Mouse (Mus musculus) urinary bladder, adult 2 months (tissue): ENCODE results near the gene Mrps30. TPM values are rescaled to one million over a fixed set of nuclear protein-coding genes. Genes with fewer than 3 reads are reported as not detected.
"Not testable (repeated sequence)": the region's sequence is repeated elsewhere in the genome, so short reads cannot be mapped to it uniquely, and the experiment has no call there.

Experiments
- DNase-seq: peaks from one replicate; pipeline ENCODE4 v3.0.0; 2022; ENCODE audit warnings: low spot score
- polyA plus RNA-seq: library from polyadenylated mRNA; depleted of rRNA; stranded (reverse); fragments of >200 nt; gene quantifications from 2 replicates; pipeline ENCODE4 v1.2.3, GENCODE M21; 2012; rRNA removed

Gene Mrps30
- polyA plus RNA-seq = 12.5 and 13.8 TPM in 2 replicates

- peak; percentile 92 for DNase-seq
Measured at GRCm38 (mm10) chr13:118386511-118387447, at the start of gene Mrps30, which contains the start of gene B430218F22Rik. Mrps30 (minus strand) TSS chr13:118387252. B430218F22Rik (plus strand) TSS chr13:118386630.

GRCm38 (mm10) chr13:118420847-118421246 lies 33.8 kb upstream of the Mrps30 start:
- DNase-seq = no peak

GRCm38 (mm10) chr13:118420408-118420807 lies 33.4 kb upstream of the Mrps30 start:
- DNase-seq = no peak

GRCm38 (mm10) chr13:118418163-118418562 lies 31.1 kb upstream of the Mrps30 start:
- no peak for DNase-seq

GRCm38 (mm10) chr13:118411297-118411992 lies 24.4 kb upstream of the Mrps30 start:
- no peak for DNase-seq

- no peak for DNase-seq
Measured at GRCm38 (mm10) chr13:118403544-118403943, 16.5 kb upstream of the Mrps30 start.

GRCm38 (mm10) chr13:118400340-118400739 lies 13.3 kb upstream of the Mrps30 start:
- no peak for DNase-seq

GRCm38 (mm10) chr13:118395803-118396202 lies 8.8 kb upstream of the Mrps30 start:
- DNase-seq = no peak

- not testable (repeated sequence) for DNase-seq
Measured at GRCm38 (mm10) chr13:118387448-118387801, 373 bp upstream of the Mrps30 start.

GRCm38 (mm10) chr13:118380381-118380780 lies 6.7 kb downstream of the Mrps30 start:
- no peak for DNase-seq

GRCm38 (mm10) chr13:118379155-118379554 lies 7.9 kb downstream of the Mrps30 start:
- DNase-seq = no peak

- no peak for DNase-seq
Measured at GRCm38 (mm10) chr13:118372871-118373270, 14.2 kb downstream of the Mrps30 start.

GRCm38 (mm10) chr13:118365774-118366173 lies 21.3 kb downstream of the Mrps30 start:
- no peak for DNase-seq

GRCm38 (mm10) chr13:118363342-118363741 lies 23.7 kb downstream of the Mrps30 start:
- DNase-seq = no peak

GRCm38 (mm10) chr13:118350870-118351269 lies 36.2 kb downstream of the Mrps30 start:
- DNase-seq = no peak

GRCm38 (mm10) chr13:118350257-118350656 lies 36.8 kb downstream of the Mrps30 start:
- DNase-seq = no peak

Other genes with a start within 250 kb of the Mrps30 start
- 0.07 and 0.09 TPM in 2 replicates for gene B430218F22Rik, start 622 bp downstream of the Mrps30 start, polyA plus RNA-seq